Mouse (Mus musculus) MEL (cell line): ENCODE data around the gene Glrp1. TPM values are rescaled to one million over a fixed set of nuclear protein-coding genes. Genes with fewer than 3 reads are reported as not detected.

Experiments
- DNase-seq: peaks from one replicate; pipeline ENCODE4 v3.0.0; 2011; ENCODE audit warnings: low read depth, low spot score
- H3K27ac ChIP-seq: 2 replicates; pipeline ENCODE4 v1.5.1; 2012; ENCODE audit warnings: low read depth, mild to moderate bottlenecking, control low read depth, low read length, moderate library complexity; ENCODE audit not compliant: control insufficient read depth
- H3K27me3 ChIP-seq, 2 experiments: fragments of 150-350 bp in 1 of 2; sonication (generic) in 1 of 2; 2 replicates each; pipeline ENCODE4 v1.6.1; 2012; ENCODE audit warnings: low read length in 2 of 2, mild to moderate bottlenecking in 2 of 2, improper control_type of control experiment in 1 of 2, moderate library complexity in 1 of 2; ENCODE audit not compliant: insufficient read depth in 2 of 2, control insufficient read depth in 1 of 2
- H3K36me3 ChIP-seq, 2 experiments: 2 replicates each; pipeline ENCODE4 v1.6.1; 2012 to 2014; ENCODE audit warnings: low read length in 2 of 2, improper control_type of control experiment in 1 of 2, inconsistent platforms in 1 of 2, mild to moderate bottlenecking in 1 of 2; ENCODE audit not compliant: insufficient read depth in 2 of 2, control insufficient read depth in 1 of 2
- H3K4me1 ChIP-seq, 2 experiments: fragments of 150-350 bp in 1 of 2; sonication (generic) in 1 of 2; 2 replicates each; pipeline ENCODE4 v1.6.1; 2012; ENCODE audit warnings: low read length in 2 of 2, improper control_type of control experiment in 1 of 2, mild to moderate bottlenecking in 1 of 2; ENCODE audit not compliant: insufficient read depth in 2 of 2, control insufficient read depth in 1 of 2
- H3K4me3 ChIP-seq, 2 experiments: fragments of 150-350 bp in 1 of 2; sonication (generic) in 1 of 2; 2 replicates each; pipeline ENCODE4 v1.5.1; 2012; ENCODE audit warnings: low read depth in 2 of 2, low read length in 2 of 2, mild to moderate bottlenecking in 2 of 2, moderate library complexity in 2 of 2, control low read depth in 1 of 2, improper control_type of control experiment in 1 of 2; ENCODE audit not compliant: control insufficient read depth in 1 of 2, insufficient read depth in 1 of 2
- H3K79me2 ChIP-seq: 2 replicates; pipeline ENCODE4 v1.6.1; 2012; ENCODE audit warnings: mild to moderate bottlenecking, low read length, moderate library complexity; ENCODE audit not compliant: control insufficient read depth, poor library complexity, insufficient read depth
- H3K9ac ChIP-seq: 2 replicates; pipeline ENCODE4 v1.6.1; 2012; ENCODE audit warnings: low read depth, mild to moderate bottlenecking, control low read depth, low read length, moderate library complexity; ENCODE audit not compliant: control insufficient read depth, poor library complexity, severe bottlenecking
- H3K9me3 ChIP-seq: fragments of 150-350 bp; sonication (generic); replicated peaks from 2 replicates; pipeline ENCODE4 v1.6.1; 2012; ENCODE audit warnings: mild to moderate bottlenecking, low read length, improper control_type of control experiment, moderate library complexity; ENCODE audit not compliant: insufficient read depth
- BHLHE40 ChIP-seq: IDR thresholded peaks from 2 replicates; pipeline ENCODE4 v1.6.1; 2012; ENCODE audit warnings: low read depth, mild to moderate bottlenecking, inconsistent platforms, low read length, improper control_type of control experiment, borderline replicate concordance
- CHD2 ChIP-seq: IDR thresholded peaks from 2 replicates; pipeline ENCODE4 v1.6.1; 2011; ENCODE audit warnings: low read length, improper control_type of control experiment
- CTCF ChIP-seq, 3 experiments: IDR thresholded peaks in 2 of 3; conservative IDR thresholded peaks in 1 of 3; 2 replicates each; pipeline ENCODE4 v1.5.1; 2011 to 2012; ENCODE audit warnings: low read length in 3 of 3, low read depth in 2 of 3, mild to moderate bottlenecking in 2 of 3, improper control_type of control experiment in 1 of 3, inconsistent platforms in 1 of 3, mixed read lengths in 1 of 3, moderate library complexity in 1 of 3; ENCODE audit not compliant: control insufficient read depth in 1 of 3, insufficient read depth in 1 of 3, poor library complexity in 1 of 3, severe bottlenecking in 1 of 3
- EP300 ChIP-seq, 2 experiments: IDR thresholded peaks; 2 replicates each; pipeline ENCODE4 v1.6.1; 2011; ENCODE audit warnings: improper control_type of control experiment in 2 of 2, low read length in 2 of 2, low read depth in 1 of 2, mild to moderate bottlenecking in 1 of 2
- GABPA ChIP-seq: IDR thresholded peaks from 2 replicates; pipeline ENCODE4 v1.6.1; 2012; ENCODE audit warnings: low read depth, mild to moderate bottlenecking, inconsistent platforms, low read length, improper control_type of control experiment, moderate library complexity
- GATA1 ChIP-seq: IDR thresholded peaks from 2 replicates; pipeline ENCODE4 v1.6.1; 2011; ENCODE audit warnings: low read depth, low read length, improper control_type of control experiment
- HCFC1 ChIP-seq: IDR thresholded peaks from 2 replicates; pipeline ENCODE4 v1.6.1; 2012; ENCODE audit warnings: low read depth, mild to moderate bottlenecking, inconsistent platforms, low read length, improper control_type of control experiment, moderate library complexity
- MAX ChIP-seq: IDR thresholded peaks from 2 replicates; pipeline ENCODE4 v1.6.1; 2011; ENCODE audit warnings: low read length, improper control_type of control experiment
- MAZ ChIP-seq: IDR thresholded peaks from 2 replicates; pipeline ENCODE4 v1.6.1; 2012; ENCODE audit warnings: low read depth, mild to moderate bottlenecking, inconsistent platforms, low read length, improper control_type of control experiment
- MXI1 ChIP-seq: IDR thresholded peaks from 2 replicates; pipeline ENCODE4 v1.6.1; 2011; ENCODE audit warnings: mild to moderate bottlenecking, low read depth, low read length, improper control_type of control experiment
- NELFE ChIP-seq: IDR thresholded peaks from 2 replicates; pipeline ENCODE4 v1.6.1; 2011; ENCODE audit warnings: low read depth, low read length, improper control_type of control experiment
- NRF1 ChIP-seq: IDR thresholded peaks from 2 replicates; pipeline ENCODE4 v1.6.1; 2014; ENCODE audit warnings: low read depth, mild to moderate bottlenecking, inconsistent platforms, low read length, improper control_type of control experiment, moderate library complexity; ENCODE audit not compliant: poor library complexity, insufficient read depth, severe bottlenecking
- RCOR1 ChIP-seq: IDR thresholded peaks from 2 replicates; pipeline ENCODE4 v1.6.1; 2012; ENCODE audit warnings: low read depth, mild to moderate bottlenecking, inconsistent platforms, low read length, improper control_type of control experiment
- TBP ChIP-seq: IDR thresholded peaks from 2 replicates; pipeline ENCODE4 v1.8.0; 2011; ENCODE audit warnings: low read depth, low read length, improper control_type of control experiment
- polyA plus RNA-seq, 2 experiments: library from polyadenylated mRNA; stranded (reverse) in 1 of 2; unstranded in 1 of 2; fragments of >175 nt in 1 of 2; fragments of >200 nt in 1 of 2; gene quantifications; 2 replicates each; pipeline versions ENCODE4 v1.2.1 to v1.2.4; 2012; ENCODE audit warnings: low replicate concordance in 2 of 2, low read depth in 1 of 2; ENCODE audit not compliant: insufficient read length in 2 of 2, insufficient read depth in 1 of 2, missing spikeins in 1 of 2
- total RNA-seq: library from RNA; depleted of rRNA; stranded (reverse); fragments of 300-350 nt; gene quantifications from 2 replicates; pipeline ENCODE4 v1.2.3, GENCODE M21; 2012

The Glrp1 gene
- total and polyA plus RNA-seq, 3 experiments: not detected

DNA sequence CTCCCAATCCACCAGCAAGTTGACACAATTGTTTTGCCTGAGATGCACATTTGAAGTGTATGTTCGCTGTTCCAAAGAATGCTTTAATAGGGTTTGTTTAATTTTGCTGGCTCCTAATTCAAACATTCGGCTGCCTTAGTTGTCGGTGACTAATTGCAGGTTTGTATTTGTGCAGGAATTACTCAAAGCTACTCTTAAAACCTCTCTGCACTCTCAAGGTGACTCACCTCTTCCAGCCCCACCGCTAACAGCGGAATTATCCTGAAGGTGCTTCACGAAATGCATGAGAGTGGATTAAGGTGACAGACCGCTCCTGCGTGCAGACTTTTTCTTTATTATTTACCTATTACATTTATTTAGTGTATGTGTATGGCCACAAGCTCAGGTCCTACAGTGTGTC, 2.0 kb downstream of the Glrp1 start:
- Histone ChIP-seq H3K9me3 (no peaks in the 10 kb centered on the region), H3K4me3 (no peak overlapping the region), H3K27ac (no peak overlapping the region), H3K4me1 (no peaks in the 10 kb centered on the region), H3K79me2 (no peaks in the 10 kb centered on the region), H3K27me3 (no peaks in the 10 kb centered on the region; a peak in 2 of 4 replicates), H3K36me3 (no peaks in the 10 kb centered on the region), H3K9ac (no peak overlapping the region)
- TF ChIP-seq HCFC1: no peak
- TF ChIP-seq GABPA: no peak
- no peak for DNase-seq

DNA sequence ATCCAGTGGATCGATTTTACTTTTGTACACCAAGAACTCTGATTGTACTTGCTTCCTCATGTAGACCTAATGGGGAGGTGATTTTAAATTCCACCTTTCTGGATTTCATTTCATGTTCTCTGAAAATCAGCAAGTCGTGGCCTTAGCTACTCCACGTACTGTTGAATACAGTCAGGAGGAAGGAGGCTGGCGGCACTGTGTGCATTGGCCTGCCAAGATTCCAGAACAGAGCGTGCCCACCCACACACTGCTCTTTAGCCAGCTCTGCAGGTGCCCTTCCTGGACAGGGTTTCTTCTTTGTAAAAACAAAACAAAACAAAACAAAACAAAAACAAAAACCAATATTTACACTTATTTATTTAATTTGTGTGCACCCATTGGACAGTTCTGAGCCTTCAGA, 2.7 kb downstream of the Glrp1 start:
- H3K4me1 ChIP-seq: no peaks in the 10 kb centered on the region
- TF ChIP-seq TBP (no peak), CHD2 (no peak)

DNA sequence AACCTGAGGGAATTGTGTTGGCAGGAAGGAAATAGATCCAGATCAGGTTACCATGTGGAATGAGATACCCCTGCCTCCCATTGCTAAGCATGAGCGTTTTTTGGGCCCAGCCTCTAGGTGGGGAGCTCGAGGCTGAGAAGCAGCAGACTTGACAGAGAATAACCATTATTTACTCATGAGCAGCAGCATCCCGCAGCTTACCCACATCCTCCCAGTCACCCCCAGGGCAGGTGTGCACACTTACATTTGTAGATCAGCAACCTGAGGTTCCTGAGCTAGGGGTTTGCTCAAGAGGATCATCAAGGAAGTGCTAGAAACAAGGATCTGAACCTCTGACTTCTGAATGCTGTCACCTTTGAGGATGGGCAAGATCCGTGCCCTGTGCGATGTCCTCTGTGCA, 3.5 kb downstream of the Glrp1 start:
- no peaks in the 10 kb centered on the region for H3K79me2 ChIP-seq
- no peak overlapping the region for H3K4me3 ChIP-seq
- no peaks in the 10 kb centered on the region for H3K4me1 ChIP-seq
- H3K27ac ChIP-seq: no peak overlapping the region
- H3K9me3 ChIP-seq: no peaks in the 10 kb centered on the region
- H3K9ac ChIP-seq: no peak overlapping the region
- no peaks in the 10 kb centered on the region; a peak in 2 of 4 replicates for H3K27me3 ChIP-seq
- H3K36me3 ChIP-seq: no peaks in the 10 kb centered on the region
- TF ChIP-seq BHLHE40: no peak
- TF ChIP-seq GATA1: no peak
- no peak for TF ChIP-seq MXI1
- TF ChIP-seq MAX: no peak
- no peak for TF ChIP-seq EP300 (IDR thresholded peaks at IDR 0.05; ENCODE audit: low read depth in 1 of 2, low read length in 2 of 2)
- TF ChIP-seq MAZ: no peak
- no peak for TF ChIP-seq RCOR1
- TF ChIP-seq NELFE: no peak
- TF ChIP-seq CTCF (IDR thresholded peaks at IDR 0.05 in 2 of 3, conservative IDR thresholded peaks at IDR 0.05 in 1 of 3; ENCODE audit: control insufficient read depth in 1 of 3, insufficient read depth in 1 of 3, low read depth in 2 of 3, low read length in 3 of 3, poor library complexity in 1 of 3, severe bottlenecking in 1 of 3): no peak
- TF ChIP-seq NRF1: no peak
- DNase-seq: no peak

More for the DNA sequence above, 2.7 kb downstream of the Glrp1 start:
- no peaks in the 10 kb centered on the region for H3K36me3 ChIP-seq
- no peak overlapping the region for H3K4me3 ChIP-seq
- no peak for DNase-seq
- H3K9ac ChIP-seq: no peak overlapping the region
- H3K27me3 ChIP-seq: no peaks in the 10 kb centered on the region; a peak in 2 of 4 replicates
- H3K27ac ChIP-seq: no peak overlapping the region
- no peaks in the 10 kb centered on the region for H3K79me2 ChIP-seq
- no peaks in the 10 kb centered on the region for H3K9me3 ChIP-seq
